Mouse (Mus musculus) hematopoietic stem cell, adult 5-6 weeks (primary cell): ENCODE results near the gene 4930548H24Rik. TPM values are rescaled to one million over a fixed set of nuclear protein-coding genes. Genes with fewer than 3 reads are reported as not detected.

ENCODE experiments used
- ATAC-seq, 2 experiments: fragments of 125-278 bp in 1 of 2; replicated peaks in 1 of 2; 2 replicates each; pipeline ENCODE4 v1.8.0; 2016 to 2017; ENCODE audit warnings: inconsistent platforms in 2 of 2, mild to moderate bottlenecking in 2 of 2, moderate number of reproducible peaks in 2 of 2, low read depth in 1 of 2, moderate TSS enrichment in 1 of 2; ENCODE audit not compliant: low FRiP score in 2 of 2, poor library complexity in 2 of 2, severe bottlenecking in 2 of 2, insufficient read depth in 1 of 2, low TSS enrichment in 1 of 2
- total RNA-seq: library from RNA; stranded (forward); fragments of 172-1452, 232-1000 nt; gene quantifications from 2 replicates; pipeline ENCODE4 v1.2.3, GENCODE M21; 2017

Gene 4930548H24Rik
- 1.1 TPM in 1 of 2 replicates, not detected in the other for total RNA-seq

GRCm38 (mm10) chr5:31485440-31485839, at the start of gene 4930548H24Rik:
Gene 4930548H24Rik, plus strand, starts transcription at chr5:31485740.
- ATAC-seq: no peak

DNA sequence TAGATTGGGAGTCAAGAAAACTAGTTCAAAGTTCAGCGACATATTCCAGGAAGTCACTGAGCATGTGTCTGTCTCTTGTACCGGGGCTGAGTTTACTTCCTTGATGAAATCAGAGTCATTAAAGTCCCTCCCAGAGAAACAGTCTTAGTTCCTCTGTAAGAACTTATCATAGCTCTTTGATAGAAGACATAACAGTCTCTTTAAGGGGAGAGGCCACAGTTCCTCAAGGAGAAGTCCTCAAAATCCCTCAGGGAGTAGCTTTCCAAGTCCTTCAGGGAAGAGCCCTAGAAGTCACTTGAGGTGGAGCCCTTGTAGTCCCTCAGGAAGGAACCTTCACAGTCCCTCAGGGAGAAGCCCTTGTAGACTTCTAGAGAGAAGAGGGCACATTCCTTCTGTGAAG, 34.2 kb upstream of the 4930548H24Rik start:
- ATAC-seq: no peak

DNA sequence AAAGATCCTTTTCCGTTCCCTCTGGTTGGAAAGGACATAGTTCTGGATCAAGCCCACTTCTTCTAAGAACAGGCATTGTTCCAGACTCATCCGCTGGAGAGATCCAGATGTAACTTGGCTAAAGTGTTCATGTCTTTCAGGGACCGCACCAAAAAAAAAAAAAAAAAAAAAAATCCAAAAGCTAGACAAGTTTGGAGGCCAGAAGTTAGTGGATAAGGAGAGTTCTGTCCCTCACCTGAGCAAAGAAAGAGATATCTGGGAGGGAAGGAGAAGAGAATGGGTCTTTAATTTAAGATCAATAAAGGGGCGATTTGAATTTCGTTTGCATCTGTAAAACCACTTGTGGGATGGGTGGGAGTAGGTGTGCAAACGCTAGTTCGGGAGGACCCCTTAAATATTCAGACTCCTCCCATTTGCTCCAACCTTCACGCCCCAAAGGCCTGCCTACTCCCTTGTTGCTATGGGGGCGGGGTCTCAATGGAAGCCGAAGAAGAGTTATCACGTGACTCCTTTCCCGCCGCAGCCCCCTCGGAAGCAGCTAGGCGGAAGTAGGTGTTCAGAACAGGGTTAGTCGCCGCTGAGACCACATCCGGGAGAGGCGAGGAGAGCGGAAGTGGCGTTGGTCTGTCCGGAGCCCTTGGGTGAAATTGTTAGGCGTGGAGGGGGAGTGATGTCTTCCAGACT, 33.5 kb upstream of the 4930548H24Rik start, which contains the start of gene Zfp512:
TSS of gene Zfp512 (plus strand) at position 554 of the 684 bp plus-strand sequence.
- peak; percentile 96 to 100 for ATAC-seq

DNA sequence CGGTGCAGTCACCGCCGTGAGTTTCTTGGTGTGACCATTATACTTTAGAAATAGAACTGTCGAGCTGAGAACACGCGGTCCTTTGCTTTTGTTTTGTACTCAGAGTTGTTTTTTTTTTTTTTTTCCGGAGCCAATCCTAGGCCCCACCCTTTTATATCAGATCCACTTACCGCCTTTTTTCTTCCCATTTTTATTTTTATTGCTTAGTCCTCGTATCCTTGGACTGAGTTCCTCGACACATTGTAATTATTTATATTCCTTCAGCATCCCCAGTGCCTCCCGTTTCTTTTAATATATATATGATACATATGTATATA, 33.0 kb upstream of the 4930548H24Rik start:
- ATAC-seq: peak in 1 of 2 experiments; percentile 14; a peak in 1 of 4 replicates

DNA sequence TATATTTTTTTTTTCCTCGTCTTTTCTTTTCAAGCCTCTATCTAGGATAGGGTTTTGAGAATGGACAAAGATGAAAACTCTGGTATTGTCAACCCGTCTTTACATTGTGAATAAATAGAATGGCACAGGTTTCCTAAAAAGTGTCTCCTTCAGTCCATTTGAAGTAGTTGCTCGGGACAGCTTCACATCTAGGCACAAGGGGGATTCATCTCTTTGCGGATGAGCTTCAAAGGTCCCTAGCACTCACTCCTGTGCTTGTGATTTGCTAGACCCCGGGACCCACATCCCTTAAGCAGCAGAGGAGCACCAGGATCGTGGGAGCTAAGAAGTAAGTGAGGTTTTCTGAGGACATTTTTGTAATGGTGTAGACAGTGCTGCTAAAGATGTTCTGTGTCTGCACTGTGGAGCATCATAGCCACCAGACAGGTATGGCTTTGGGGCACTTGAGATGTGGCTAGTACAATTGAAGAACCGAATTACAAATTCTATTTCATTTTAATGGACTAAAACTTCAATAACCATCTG, 32.6 kb upstream of the 4930548H24Rik start:
- no peak for ATAC-seq

GRCm38 (mm10) chr5:31467798-31468197, 17.7 kb upstream of the 4930548H24Rik start:
- peak; percentile 75 to 90 for ATAC-seq

DNA sequence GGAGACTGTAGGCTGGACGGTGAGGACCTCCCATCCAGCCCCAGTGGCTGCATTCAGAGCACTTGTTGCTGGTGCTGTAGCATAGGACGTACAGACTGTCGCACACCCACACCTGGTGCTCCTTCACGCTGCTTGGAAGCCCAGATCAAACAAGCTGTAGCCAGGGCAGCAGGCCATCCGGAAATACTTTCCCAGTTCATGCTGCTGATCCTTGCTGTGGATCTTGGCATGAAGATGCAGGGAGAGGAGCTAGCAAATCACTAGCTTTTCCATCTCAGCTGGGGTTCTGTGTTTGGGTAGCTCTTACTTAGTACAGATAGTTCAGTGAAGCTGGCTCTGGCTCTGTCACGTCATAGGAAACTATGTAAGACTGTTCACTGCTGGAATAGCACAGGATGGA, 15.8 kb upstream of the 4930548H24Rik start:
- ATAC-seq: no peak

DNA sequence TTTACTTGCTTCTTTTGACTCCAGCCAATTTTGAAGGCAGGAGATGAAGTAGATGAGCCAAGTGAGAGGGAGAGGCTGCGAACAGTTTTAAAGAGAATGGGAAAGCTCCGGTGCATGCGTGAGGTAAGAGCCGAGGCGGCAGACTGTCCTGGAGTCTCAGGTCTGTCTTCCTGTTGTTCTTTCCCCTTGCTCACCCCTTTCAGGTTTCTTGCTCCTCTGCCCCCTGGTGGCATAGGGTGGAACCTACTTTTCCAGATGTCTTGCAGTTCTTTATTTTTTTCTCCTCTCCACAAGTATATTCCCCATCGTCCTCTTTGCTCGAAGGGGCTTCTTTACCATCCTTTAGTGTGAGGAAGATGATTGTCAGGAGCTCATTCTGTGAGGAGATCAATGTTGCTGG, 15.2 kb upstream of the 4930548H24Rik start:
- peak in 1 of 2 experiments; percentile 18; a peak in 1 of 4 replicates for ATAC-seq

GRCm38 (mm10) chr5:31480536-31480935, 5.0 kb upstream of the 4930548H24Rik start:
- no peak for ATAC-seq

DNA sequence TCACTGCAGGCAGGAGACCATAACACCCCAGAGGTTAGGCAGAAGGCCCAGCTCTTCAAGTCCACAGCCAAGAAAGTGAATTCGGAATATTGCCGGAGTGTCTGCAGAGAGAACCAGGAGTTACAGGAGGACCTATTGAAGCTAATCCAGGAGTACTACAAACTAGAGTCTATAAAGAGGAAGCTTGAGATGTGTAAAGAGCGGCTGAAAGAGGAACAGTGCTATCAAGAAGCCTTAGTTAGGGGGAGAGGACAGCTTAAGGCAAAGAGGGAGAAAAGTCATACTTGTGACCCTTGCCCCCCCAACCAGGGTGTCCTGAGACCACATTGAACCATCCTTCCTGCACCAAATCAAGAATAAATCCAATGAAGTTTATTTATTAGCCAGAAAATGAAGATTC, 2.3 kb downstream of the 4930548H24Rik start:
- ATAC-seq: peak in 1 of 2 experiments; percentile 42; a peak in 1 of 4 replicates

- ATAC-seq: no peak
Observed at GRCm38 (mm10) chr5:31489116-31489769, 3.7 kb downstream of the 4930548H24Rik start.

DNA sequence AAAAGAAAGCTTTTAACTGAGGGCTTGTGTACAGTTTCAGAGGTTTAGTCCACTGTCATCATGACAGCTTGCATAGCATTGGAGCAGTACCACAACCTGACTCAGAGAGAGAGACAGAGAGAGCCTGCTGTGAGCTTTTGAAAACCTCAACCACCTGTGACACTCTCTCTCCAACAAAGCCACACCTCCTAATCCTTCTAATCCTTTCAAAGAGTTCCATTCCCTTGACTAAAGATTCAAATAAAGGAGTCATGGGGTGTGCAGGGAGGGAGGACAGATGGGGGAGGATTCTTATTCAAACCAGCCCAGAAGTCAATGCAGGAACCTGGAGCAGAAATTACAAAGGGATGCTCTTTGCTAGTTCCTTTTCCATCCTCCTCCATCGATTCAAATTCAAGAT, 6.5 kb downstream of the 4930548H24Rik start:
- no peak for ATAC-seq

- ATAC-seq: peak; percentile 100
Observed at GRCm38 (mm10) chr5:31494513-31495297, 9.2 kb downstream of the 4930548H24Rik start, which contains the start of gene Gpn1. Gene Gpn1, plus strand, starts transcription at chr5:31494741.

GRCm38 (mm10) chr5:31504843-31505242, 19.3 kb downstream of the 4930548H24Rik start:
- ATAC-seq: no peak

DNA sequence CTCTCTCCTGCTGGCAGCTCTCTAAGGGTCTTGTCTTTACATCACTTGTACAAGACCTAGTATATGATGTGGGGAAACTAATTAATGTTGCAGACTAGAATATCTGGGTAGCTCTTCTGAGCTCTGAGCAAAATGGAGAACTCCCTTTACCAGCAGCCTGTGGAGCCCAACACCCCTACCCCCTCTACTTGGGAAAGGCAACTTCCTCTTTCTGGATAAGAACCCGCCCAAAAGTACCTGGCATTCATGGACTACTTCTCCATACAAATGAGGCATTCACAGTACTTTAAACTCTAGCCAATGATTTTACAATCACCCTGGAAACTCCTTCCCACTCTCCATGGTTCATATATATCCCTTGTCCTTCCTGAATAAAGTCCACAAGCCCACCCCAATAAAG, 26.9 kb downstream of the 4930548H24Rik start:
- ATAC-seq: peak; percentile 77 to 80

DNA sequence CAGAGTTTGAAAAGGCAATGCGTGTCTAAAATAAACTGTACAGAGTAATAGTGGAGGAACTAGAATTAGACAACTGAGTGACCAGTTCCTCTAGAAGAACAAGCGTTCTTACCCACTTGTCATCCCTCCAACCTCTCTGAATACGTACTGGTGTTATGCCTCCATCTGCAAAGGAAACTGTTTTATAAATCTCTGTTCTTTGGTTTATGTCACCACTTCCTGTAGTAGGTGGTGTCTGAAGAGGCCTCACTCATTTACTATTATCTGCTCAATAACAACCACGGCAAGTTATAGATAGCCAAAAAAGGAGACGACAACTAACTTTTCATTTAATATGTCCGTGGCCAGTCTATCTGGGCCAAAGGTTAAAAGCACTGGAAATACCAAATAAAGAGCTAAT, 35.0 kb downstream of the 4930548H24Rik start:
- no peak for ATAC-seq

DNA sequence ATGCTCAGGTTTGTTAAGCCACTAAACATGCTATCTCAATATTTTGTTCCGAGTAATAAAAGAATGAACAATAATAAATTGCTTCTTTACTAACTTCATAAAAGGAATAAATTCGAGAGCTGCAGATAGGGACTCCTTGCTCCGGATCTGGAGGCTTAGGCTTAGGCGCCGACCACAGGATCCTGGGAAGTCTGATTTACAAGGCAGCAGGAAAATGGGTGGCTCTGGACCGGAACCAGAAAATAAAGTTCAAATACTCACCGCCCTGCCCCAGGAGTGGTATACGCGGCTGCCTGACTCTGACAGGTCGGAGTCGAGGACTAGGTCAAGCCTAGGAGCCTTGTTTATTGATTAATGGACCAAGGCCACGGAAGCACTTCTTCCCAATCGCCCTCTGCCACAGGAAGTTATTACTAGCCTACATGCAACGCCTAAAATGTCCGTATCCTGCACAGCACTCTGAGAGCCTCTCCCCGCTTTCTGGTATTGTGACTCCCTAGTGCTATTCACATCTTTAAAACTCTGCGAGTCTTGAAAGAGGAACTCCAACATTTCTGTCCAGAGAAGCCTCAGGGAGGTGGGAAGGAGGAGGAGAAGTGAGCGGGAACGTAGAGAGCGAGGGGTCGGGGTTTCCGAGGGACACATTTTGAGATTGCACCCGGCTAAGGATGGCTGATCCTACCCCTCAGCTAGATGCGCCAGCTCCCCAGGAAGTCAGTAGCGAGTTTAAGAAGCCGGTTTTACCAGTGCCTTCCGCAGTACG, 41.0 kb downstream of the 4930548H24Rik start, which contains the start of gene Slc4a1ap:
TSS of gene Slc4a1ap (plus strand) at position 642 of the 763 bp plus-strand sequence.
- ATAC-seq: peak; percentile 78 to 90
